Mouse (Mus musculus): ENCODE results near the gene Diaph2. TPM values are rescaled to one million over a fixed set of nuclear protein-coding genes. Genes with fewer than 3 reads are reported as not detected.

Diaph2 gene
- polyA plus RNA-seq, 1 experiment from 2014 or later, result 3.8 TPM

DNA sequence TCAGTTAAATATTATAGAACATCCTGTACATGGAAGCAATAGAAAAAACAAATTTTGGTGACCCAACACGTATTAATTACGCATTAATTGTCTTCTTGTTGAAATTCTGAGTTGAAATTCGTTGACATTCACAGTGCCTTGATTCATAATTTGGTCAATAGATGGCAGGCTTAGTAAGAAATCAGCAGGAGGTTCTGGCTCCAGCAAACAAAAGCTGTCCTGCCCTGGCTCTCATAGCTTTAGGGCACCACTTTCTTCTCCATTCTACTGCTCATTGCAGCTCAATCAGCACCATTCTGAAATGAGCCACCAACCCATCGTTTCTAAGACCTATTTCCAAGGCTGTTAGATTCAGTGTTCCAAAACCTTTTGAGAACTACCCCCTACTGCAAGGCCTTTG, 225.3 kb downstream of the Diaph2 start:
- Histone ChIP-seq H3K4me1 (ENCODE audit: control insufficient read depth, insufficient read depth, low read length) (no peaks in the 10 kb centered on the region), H3K27ac (ENCODE audit: low read depth, low read length) (no peak overlapping the region), H3K4me2 (ENCODE audit: low read depth) (no peak overlapping the region), H3K9me3 (ENCODE audit: control insufficient read depth, low read length) (no peaks in the 10 kb centered on the region), H3K36me3 (ENCODE audit: control insufficient read depth, insufficient read depth, low read length) (no peaks in the 10 kb centered on the region), H3K27me3 (ENCODE audit: control insufficient read depth, insufficient read depth, low read length) (no peaks in the 10 kb centered on the region), H3K4me3 (ENCODE audit: low read depth, low read length) (no peak overlapping the region), H3K9ac (ENCODE audit: low read length) (no peak overlapping the region)
- no peak for ATAC-seq (ENCODE audit: insufficient read depth, low FRiP score, low TSS enrichment)
- no peak for DNase-seq (ENCODE audit: low spot score)
- 64% methylated on average over 4 of the region's 4 CpGs for WGBS

DNA sequence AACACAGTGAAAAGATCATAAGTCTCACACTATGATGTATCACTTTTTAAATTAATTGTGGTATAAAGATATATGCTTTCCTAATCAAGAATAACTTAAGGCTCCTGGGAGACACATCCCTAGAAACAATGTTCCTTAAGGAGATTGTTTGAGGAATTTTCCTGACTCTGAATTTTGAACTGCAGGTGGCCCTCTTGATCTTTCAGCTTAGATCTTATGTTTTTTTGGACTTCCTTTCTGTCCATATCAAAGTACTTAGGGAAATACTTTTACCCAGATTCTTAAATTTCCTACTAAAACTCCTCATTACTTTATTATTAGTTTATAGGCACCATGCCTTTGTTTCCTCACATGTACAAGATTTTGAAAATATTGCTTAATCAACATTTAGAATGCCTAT, 258.7 kb downstream of the Diaph2 start:
- Histone ChIP-seq H3K27ac (ENCODE audit: low read depth, low read length) (no peak overlapping the region), H3K4me3 (ENCODE audit: low read depth, low read length) (no peak overlapping the region), H3K27me3 (ENCODE audit: control insufficient read depth, insufficient read depth, low read length) (no peaks in the 10 kb centered on the region), H3K4me2 (ENCODE audit: low read depth) (no peak overlapping the region), H3K9ac (ENCODE audit: low read length) (no peak overlapping the region), H3K36me3 (ENCODE audit: control insufficient read depth, insufficient read depth, low read length) (no peaks in the 10 kb centered on the region), H3K4me1 (ENCODE audit: control insufficient read depth, insufficient read depth, low read length) (no peaks in the 10 kb centered on the region), H3K9me3 (ENCODE audit: control insufficient read depth, low read length) (no peaks in the 10 kb centered on the region)
- no peak for DNase-seq (ENCODE audit: low spot score)
- no peak for ATAC-seq (ENCODE audit: insufficient read depth, low FRiP score, low TSS enrichment)

DNA sequence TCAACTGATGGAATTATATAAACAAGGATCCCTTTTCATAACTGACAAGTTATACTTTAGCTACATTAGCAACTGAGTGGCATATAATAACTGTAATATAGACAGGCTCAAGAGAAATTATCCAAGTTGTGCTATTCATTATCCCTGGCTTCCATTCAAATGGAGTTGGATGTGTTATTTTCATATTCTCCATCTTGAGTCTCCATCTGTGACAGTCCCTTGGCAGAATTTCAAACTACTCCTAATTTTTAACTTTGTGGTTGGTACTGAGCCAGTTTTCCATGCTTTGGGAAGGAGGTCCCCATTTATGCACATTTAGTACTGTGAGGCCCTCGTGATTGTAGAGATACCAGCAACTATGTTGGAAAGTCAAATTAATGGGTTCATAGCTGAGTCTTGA, 270.2 kb downstream of the Diaph2 start:
- no peaks in the 10 kb centered on the region for H3K36me3 ChIP-seq (ENCODE audit: control insufficient read depth, insufficient read depth, low read length)
- WGBS, result 55% methylated on average over 1 of the region's 1 CpGs
- no peak overlapping the region for H3K9ac ChIP-seq (ENCODE audit: low read length)
- ATAC-seq (ENCODE audit: insufficient read depth, low FRiP score, low TSS enrichment), result no peak
- H3K27me3 ChIP-seq (ENCODE audit: control insufficient read depth, insufficient read depth, low read length), result no peaks in the 10 kb centered on the region
- H3K4me2 ChIP-seq (ENCODE audit: low read depth), result no peak overlapping the region
- H3K4me3 ChIP-seq (ENCODE audit: low read depth, low read length), result no peak overlapping the region
- DNase-seq (ENCODE audit: low spot score), result no peak
- no peak overlapping the region for H3K27ac ChIP-seq (ENCODE audit: low read depth, low read length)
- no peaks in the 10 kb centered on the region for H3K4me1 ChIP-seq (ENCODE audit: control insufficient read depth, insufficient read depth, low read length)
- no peaks in the 10 kb centered on the region for H3K9me3 ChIP-seq (ENCODE audit: control insufficient read depth, low read length)

DNA sequence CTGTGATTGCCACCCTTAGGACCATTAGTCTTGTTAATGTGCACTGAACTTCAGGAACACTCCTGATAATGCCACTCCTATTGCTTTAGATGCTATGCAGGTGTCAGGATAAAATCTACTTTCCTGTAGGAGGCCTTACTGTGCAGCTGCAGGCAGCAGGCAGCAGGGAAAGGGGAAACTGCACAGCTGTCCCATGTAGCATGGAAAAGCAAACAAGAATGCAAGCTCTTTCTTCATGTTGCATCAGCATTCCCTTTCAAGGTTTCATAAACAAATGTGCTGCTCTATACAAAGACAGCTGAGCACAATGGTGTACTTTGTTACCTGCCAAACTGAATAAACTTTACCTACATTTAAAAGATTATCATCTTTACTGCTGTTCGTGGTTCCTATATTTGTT, 295.0 kb downstream of the Diaph2 start:
- Histone ChIP-seq H3K27ac (ENCODE audit: low read depth, low read length) (no peak overlapping the region), H3K4me2 (ENCODE audit: low read depth) (no peak overlapping the region), H3K36me3 (ENCODE audit: control insufficient read depth, insufficient read depth, low read length) (no peaks in the 10 kb centered on the region), H3K9me3 (ENCODE audit: control insufficient read depth, low read length) (no peaks in the 10 kb centered on the region), H3K9ac (ENCODE audit: low read length) (no peak overlapping the region), H3K4me3 (ENCODE audit: low read depth, low read length) (no peak overlapping the region), H3K27me3 (ENCODE audit: control insufficient read depth, insufficient read depth, low read length) (no peaks in the 10 kb centered on the region), H3K4me1 (ENCODE audit: control insufficient read depth, insufficient read depth, low read length) (no peaks in the 10 kb centered on the region)
- WGBS, result 78% methylated on average over 1 of the region's 1 CpGs
- DNase-seq (ENCODE audit: low spot score), result no peak
- no peak for ATAC-seq (ENCODE audit: insufficient read depth, low FRiP score, low TSS enrichment)

DNA sequence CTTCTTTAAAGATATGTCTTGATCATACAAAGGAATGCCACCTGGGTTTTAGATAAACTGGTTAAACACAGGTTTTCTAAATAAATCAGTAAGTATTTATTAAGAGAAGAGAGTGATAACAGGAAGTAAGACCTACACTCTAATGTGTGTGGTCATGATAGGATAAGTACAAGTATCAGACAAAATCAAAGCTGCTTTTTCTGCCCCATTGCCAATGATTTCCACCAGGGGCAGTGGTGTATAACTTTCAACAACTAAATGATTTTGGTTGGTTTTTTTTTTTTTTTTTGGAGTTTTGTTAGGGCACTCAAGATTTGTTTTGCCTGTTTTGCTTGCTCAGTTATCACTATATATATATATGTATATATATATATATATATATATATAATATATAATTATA, 399.7 kb downstream of the Diaph2 start:
- H3K9me3 ChIP-seq (ENCODE audit: control insufficient read depth, low read length), result no peaks in the 10 kb centered on the region
- no peak overlapping the region for H3K27ac ChIP-seq (ENCODE audit: low read depth, low read length)
- ATAC-seq (ENCODE audit: insufficient read depth, low FRiP score, low TSS enrichment) (no peak), DNase-seq (ENCODE audit: low spot score) (no peak)
- no peak overlapping the region for H3K4me2 ChIP-seq (ENCODE audit: low read depth)
- H3K9ac ChIP-seq (ENCODE audit: low read length), result no peak overlapping the region
- H3K4me3 ChIP-seq (ENCODE audit: low read depth, low read length), result no peak overlapping the region
- no peaks in the 10 kb centered on the region for H3K27me3 ChIP-seq (ENCODE audit: control insufficient read depth, insufficient read depth, low read length)
- no peaks in the 10 kb centered on the region for H3K36me3 ChIP-seq (ENCODE audit: control insufficient read depth, insufficient read depth, low read length)
- H3K4me1 ChIP-seq (ENCODE audit: control insufficient read depth, insufficient read depth, low read length), result no peaks in the 10 kb centered on the region

DNA sequence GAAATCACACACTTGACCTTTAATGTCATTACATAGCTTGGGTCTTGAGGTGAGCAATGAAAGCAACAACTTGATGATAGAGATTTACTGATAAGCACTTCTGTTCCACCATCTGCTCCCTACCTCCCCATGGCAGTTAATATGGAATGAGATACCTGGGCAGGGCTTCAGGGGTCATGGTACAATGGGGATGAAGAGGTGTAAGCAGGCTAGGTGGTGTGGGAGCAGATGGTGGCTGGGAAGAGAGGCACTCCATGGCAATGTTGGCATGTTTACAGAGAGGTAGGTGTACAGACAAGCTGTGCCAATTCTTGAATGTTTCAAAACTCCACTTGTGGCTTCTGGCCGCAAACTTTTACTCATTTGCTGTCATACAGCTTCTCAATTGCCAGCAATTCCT, 402.6 kb downstream of the Diaph2 start:
- no peak overlapping the region for H3K4me2 ChIP-seq (ENCODE audit: low read depth)
- no peak for DNase-seq (ENCODE audit: low spot score)
- no peaks in the 10 kb centered on the region for H3K4me1 ChIP-seq (ENCODE audit: control insufficient read depth, insufficient read depth, low read length)
- H3K9ac ChIP-seq (ENCODE audit: low read length), result no peak overlapping the region
- WGBS, result 80% methylated on average over 1 of the region's 1 CpGs
- H3K27me3 ChIP-seq (ENCODE audit: control insufficient read depth, insufficient read depth, low read length), result no peaks in the 10 kb centered on the region
- H3K9me3 ChIP-seq (ENCODE audit: control insufficient read depth, low read length), result no peaks in the 10 kb centered on the region
- no peak overlapping the region for H3K4me3 ChIP-seq (ENCODE audit: low read depth, low read length)
- no peak for ATAC-seq (ENCODE audit: insufficient read depth, low FRiP score, low TSS enrichment)
- no peak overlapping the region for H3K27ac ChIP-seq (ENCODE audit: low read depth, low read length)
- H3K36me3 ChIP-seq (ENCODE audit: control insufficient read depth, insufficient read depth, low read length), result no peaks in the 10 kb centered on the region

DNA sequence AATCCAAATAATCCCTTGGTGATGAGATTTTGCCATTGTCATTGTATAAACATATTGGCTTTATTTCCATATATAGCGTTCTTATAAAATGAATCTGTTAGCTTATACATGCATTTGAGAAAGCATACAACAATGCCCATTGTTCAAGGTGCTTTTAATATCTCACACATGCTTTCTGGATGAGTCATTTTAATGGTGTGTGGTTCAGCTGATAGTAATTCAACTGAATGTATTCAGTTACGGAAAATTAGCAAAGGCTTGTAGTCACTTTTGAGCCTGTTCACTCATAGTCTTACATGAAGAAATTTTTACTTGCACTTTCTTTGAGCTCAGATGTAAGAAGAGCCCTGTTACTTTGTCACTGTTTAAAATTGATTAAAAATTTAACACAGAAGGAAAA, 423.6 kb downstream of the Diaph2 start:
- Histone ChIP-seq H3K4me2 (ENCODE audit: low read depth) (no peak overlapping the region), H3K9me3 (ENCODE audit: control insufficient read depth, low read length) (no peaks in the 10 kb centered on the region), H3K9ac (ENCODE audit: low read length) (no peak overlapping the region), H3K4me3 (ENCODE audit: low read depth, low read length) (no peak overlapping the region), H3K36me3 (ENCODE audit: control insufficient read depth, insufficient read depth, low read length) (no peaks in the 10 kb centered on the region), H3K27ac (ENCODE audit: low read depth, low read length) (no peak overlapping the region), H3K27me3 (ENCODE audit: control insufficient read depth, insufficient read depth, low read length) (no peaks in the 10 kb centered on the region), H3K4me1 (ENCODE audit: control insufficient read depth, insufficient read depth, low read length) (no peaks in the 10 kb centered on the region)
- DNase-seq (ENCODE audit: low spot score) (no peak), ATAC-seq (ENCODE audit: insufficient read depth, low FRiP score, low TSS enrichment) (no peak)
- WGBS, result 89% methylated on average over 2 of the region's 2 CpGs

DNA sequence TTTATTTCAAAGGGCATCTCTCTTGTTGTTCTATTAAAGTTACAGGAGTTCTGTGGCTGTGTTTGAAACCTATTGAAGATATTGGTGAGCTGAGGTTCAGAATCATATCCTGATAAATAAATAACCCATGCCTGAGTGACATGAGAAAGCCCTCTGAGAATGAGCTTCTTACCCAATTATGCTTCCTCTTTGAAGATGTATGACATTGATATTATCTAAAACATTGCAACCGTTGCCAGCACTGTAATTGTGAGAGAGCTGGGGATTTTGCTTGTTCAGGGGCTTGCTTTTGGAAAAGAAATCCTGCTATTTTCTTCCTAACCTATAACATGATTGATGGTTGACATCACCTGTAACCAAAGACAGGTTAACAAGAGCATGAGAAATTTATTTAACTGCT, 438.3 kb downstream of the Diaph2 start:
- Histone ChIP-seq H3K9ac (ENCODE audit: low read length) (no peak overlapping the region), H3K4me2 (ENCODE audit: low read depth) (no peak overlapping the region), H3K9me3 (ENCODE audit: control insufficient read depth, low read length) (no peaks in the 10 kb centered on the region), H3K4me3 (ENCODE audit: low read depth, low read length) (no peak overlapping the region), H3K36me3 (ENCODE audit: control insufficient read depth, insufficient read depth, low read length) (no peaks in the 10 kb centered on the region), H3K27me3 (ENCODE audit: control insufficient read depth, insufficient read depth, low read length) (no peaks in the 10 kb centered on the region), H3K27ac (ENCODE audit: low read depth, low read length) (no peak overlapping the region), H3K4me1 (ENCODE audit: control insufficient read depth, insufficient read depth, low read length) (no peaks in the 10 kb centered on the region)
- ATAC-seq (ENCODE audit: insufficient read depth, low FRiP score, low TSS enrichment) (no peak), DNase-seq (ENCODE audit: low spot score) (no peak)
- WGBS, result 79% methylated on average over 1 of the region's 1 CpGs

DNA sequence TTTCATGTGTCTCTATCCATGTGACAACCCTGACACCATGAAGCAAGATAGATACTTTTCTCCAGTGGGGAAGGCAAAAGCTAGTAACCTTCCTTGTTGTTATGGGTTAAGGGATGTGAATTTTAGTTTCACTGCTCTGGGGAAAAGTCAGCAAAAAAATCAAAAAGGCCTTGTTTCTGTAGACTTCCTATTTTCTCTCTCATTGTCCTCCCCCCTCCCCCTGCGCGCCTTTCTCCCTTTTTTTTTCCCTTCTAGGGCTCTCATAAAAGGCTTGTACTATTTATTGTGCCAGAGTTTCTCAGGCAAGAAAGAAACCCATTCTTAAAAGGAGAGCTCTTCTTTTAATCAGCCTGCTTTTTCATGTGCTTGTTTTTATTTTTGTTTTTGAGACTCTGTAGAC, 438.9 kb downstream of the Diaph2 start:
- WGBS, result 52% methylated on average over 2 of the region's 2 CpGs
- no peak overlapping the region for H3K27ac ChIP-seq (ENCODE audit: low read depth, low read length)
- no peak overlapping the region for H3K9ac ChIP-seq (ENCODE audit: low read length)
- H3K4me3 ChIP-seq (ENCODE audit: low read depth, low read length), result no peak overlapping the region
- H3K27me3 ChIP-seq (ENCODE audit: control insufficient read depth, insufficient read depth, low read length), result no peaks in the 10 kb centered on the region
- no peaks in the 10 kb centered on the region for H3K9me3 ChIP-seq (ENCODE audit: control insufficient read depth, low read length)
- no peak for ATAC-seq (ENCODE audit: insufficient read depth, low FRiP score, low TSS enrichment)
- no peak for DNase-seq (ENCODE audit: low spot score)
- H3K36me3 ChIP-seq (ENCODE audit: control insufficient read depth, insufficient read depth, low read length), result no peaks in the 10 kb centered on the region
- H3K4me1 ChIP-seq (ENCODE audit: control insufficient read depth, insufficient read depth, low read length), result no peaks in the 10 kb centered on the region
- no peak overlapping the region for H3K4me2 ChIP-seq (ENCODE audit: low read depth)

All from neural tube, embryonic 11.5 days (tissue).